Mouse (Mus musculus): ENCODE data around the gene Strn3.

GRCm38 (mm10) chr12:51622670-51623365 is 68.9 kb downstream of the Strn3 start:
- TF ChIP-seq POLR2A (IDR thresholded peaks at IDR 0.05; ENCODE audit: borderline replicate concordance, extremely low read depth, low read depth, low read length) (no peak), CTCF (IDR thresholded peaks at IDR 0.05; ENCODE audit: insufficient read depth, low read length) (no peak)

Data from lung, adult 2 months (tissue).